Mouse (Mus musculus): Measurements from ENCODE around the gene Polr3a. TPM values are rescaled to one million over a fixed set of nuclear protein-coding genes. Genes with fewer than 3 reads are reported as not detected.
"Not testable (repeated sequence)": the region's sequence is repeated elsewhere in the genome, so short reads cannot be mapped to it uniquely, and the experiment has no call there.

Gene Polr3a
- polyA plus RNA-seq, 1 experiment from 2014 or later = 17.9 TPM

- no peak for DNase-seq (ENCODE audit: low spot score, missing footprints)
- H3K27me3 ChIP-seq (ENCODE audit: control insufficient read depth, insufficient read depth, low read length) = no peaks in the 10 kb centered on the region
- H3K9ac ChIP-seq (ENCODE audit: low read length) = no peak overlapping the region
- H3K27ac ChIP-seq (ENCODE audit: low read depth, low read length) = peak overlapping the region; percentile 20; the same call in 1 of the 2 replicates
- H3K36me3 ChIP-seq (ENCODE audit: control insufficient read depth, insufficient read depth, low read length) = peaks cover 22% of the 10 kb centered on the region
- no peak for ATAC-seq (ENCODE audit: low FRiP score)
- no peaks in the 10 kb centered on the region for H3K9me3 ChIP-seq (ENCODE audit: control insufficient read depth, low read length)
- H3K4me1 ChIP-seq (ENCODE audit: control insufficient read depth, insufficient read depth, low read length) = peaks cover 8% of the 10 kb centered on the region
- no peak overlapping the region for H3K4me3 ChIP-seq (ENCODE audit: low read depth, low read length)
- no peak overlapping the region for H3K4me2 ChIP-seq
- 35% methylated on average over 9 of the region's 9 CpGs for WGBS
Observed at GRCm38 (mm10) chr14:24499478-24499877, 12.6 kb upstream of the Polr3a start.

DNA sequence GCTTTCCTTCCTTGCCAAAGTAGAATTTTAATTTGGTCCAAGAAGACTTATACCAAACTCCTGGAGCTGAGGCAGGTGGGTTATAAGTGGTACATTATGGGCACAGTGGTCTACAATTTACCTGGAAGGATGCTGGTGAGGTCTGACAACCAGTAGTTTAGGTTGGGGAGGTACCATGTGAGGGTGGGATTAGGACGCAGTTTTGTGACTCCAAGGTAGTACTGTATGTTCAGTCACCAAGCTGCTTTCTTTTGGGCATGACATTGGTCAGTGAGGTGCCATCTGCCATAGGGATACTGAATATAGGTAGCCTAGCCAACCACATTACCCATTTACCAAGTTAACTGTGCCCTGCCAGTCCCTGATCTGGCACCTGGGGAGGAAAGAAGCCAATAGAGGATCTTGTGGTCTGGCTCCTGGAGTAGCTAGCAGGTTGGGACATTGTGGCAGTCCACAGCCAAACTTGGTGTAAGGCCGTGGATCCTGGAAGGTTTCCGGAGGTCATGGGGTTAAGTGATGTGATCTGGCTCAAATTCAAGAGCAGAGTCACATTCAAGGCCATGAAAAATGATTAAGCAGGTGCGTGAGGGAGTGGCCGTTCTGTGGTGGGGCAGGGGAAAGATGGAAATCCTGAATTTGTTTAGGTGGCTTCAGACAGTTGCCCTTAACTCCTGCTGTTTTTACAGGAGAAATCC lies 11.8 kb upstream of the Polr3a start:
- H3K9me3 ChIP-seq (ENCODE audit: control insufficient read depth, low read length) = no peaks in the 10 kb centered on the region
- no peak for DNase-seq (ENCODE audit: low spot score, missing footprints)
- H3K27me3 ChIP-seq (ENCODE audit: control insufficient read depth, insufficient read depth, low read length) = no peaks in the 10 kb centered on the region
- H3K4me2 ChIP-seq = no peak overlapping the region
- H3K4me3 ChIP-seq (ENCODE audit: low read depth, low read length) = no peak overlapping the region
- 82% methylated on average over 5 of the region's 5 CpGs for WGBS
- ATAC-seq (ENCODE audit: low FRiP score) = no peak
- H3K27ac ChIP-seq (ENCODE audit: low read depth, low read length) = peak overlapping the region; percentile 13; the same call in 1 of the 2 replicates
- peaks cover 29% of the 10 kb centered on the region for H3K36me3 ChIP-seq (ENCODE audit: control insufficient read depth, insufficient read depth, low read length)
- H3K4me1 ChIP-seq (ENCODE audit: control insufficient read depth, insufficient read depth, low read length) = peaks cover 11% of the 10 kb centered on the region
- H3K9ac ChIP-seq (ENCODE audit: low read length) = no peak overlapping the region

DNA sequence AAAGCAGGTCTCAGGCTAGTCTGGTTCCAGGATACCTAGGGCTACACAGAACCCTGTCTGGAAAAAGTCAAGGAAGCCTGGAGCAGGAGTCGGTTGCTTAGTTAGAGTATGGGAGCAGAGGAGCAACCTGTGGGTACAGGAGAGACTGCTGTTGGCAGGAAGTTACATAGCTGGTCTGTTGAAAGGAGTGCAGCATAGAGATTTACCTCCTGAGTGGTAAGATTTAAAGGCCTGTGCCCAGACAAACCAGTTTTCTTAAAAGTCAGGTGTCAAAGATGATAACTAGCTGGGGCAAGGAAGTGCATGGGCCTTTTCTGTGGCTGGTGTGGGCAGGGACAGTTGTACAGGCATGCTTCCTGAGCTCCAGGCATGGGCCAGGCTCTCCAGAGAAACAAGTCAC lies 10.6 kb upstream of the Polr3a start:
- peaks cover 34% of the 10 kb centered on the region for H3K36me3 ChIP-seq (ENCODE audit: control insufficient read depth, insufficient read depth, low read length)
- 96% methylated on average over 1 of the region's 1 CpGs for WGBS

GRCm38 (mm10) chr14:24496507-24496906 lies 9.6 kb upstream of the Polr3a start:
- DNase-seq (ENCODE audit: low spot score, missing footprints) = no peak
- H3K36me3 ChIP-seq (ENCODE audit: control insufficient read depth, insufficient read depth, low read length) = peaks cover 39% of the 10 kb centered on the region
- H3K27me3 ChIP-seq (ENCODE audit: control insufficient read depth, insufficient read depth, low read length) = no peaks in the 10 kb centered on the region
- H3K4me3 ChIP-seq (ENCODE audit: low read depth, low read length) = no peak overlapping the region
- H3K4me2 ChIP-seq = no peak overlapping the region
- H3K9ac ChIP-seq (ENCODE audit: low read length) = no peak overlapping the region
- 86% methylated on average over 1 of the region's 1 CpGs for WGBS
- H3K9me3 ChIP-seq (ENCODE audit: control insufficient read depth, low read length) = no peaks in the 10 kb centered on the region
- no peak for ATAC-seq (ENCODE audit: low FRiP score)
- no peak overlapping the region for H3K27ac ChIP-seq (ENCODE audit: low read depth, low read length)
- H3K4me1 ChIP-seq (ENCODE audit: control insufficient read depth, insufficient read depth, low read length) = peaks cover 20% of the 10 kb centered on the region

More for the DNA sequence above, 10.6 kb upstream of the Polr3a start:
- DNase-seq (ENCODE audit: low spot score, missing footprints) = peak; percentile 82
- Histone ChIP-seq H3K4me2 (no peak overlapping the region), H3K4me1 (ENCODE audit: control insufficient read depth, insufficient read depth, low read length) (peaks cover 18% of the 10 kb centered on the region), H3K27me3 (ENCODE audit: control insufficient read depth, insufficient read depth, low read length) (no peaks in the 10 kb centered on the region), H3K9me3 (ENCODE audit: control insufficient read depth, low read length) (no peaks in the 10 kb centered on the region), H3K27ac (ENCODE audit: low read depth, low read length) (no peak overlapping the region), H3K9ac (ENCODE audit: low read length) (no peak overlapping the region), H3K4me3 (ENCODE audit: low read depth, low read length) (no peak overlapping the region)
- no peak for ATAC-seq (ENCODE audit: low FRiP score)

DNA sequence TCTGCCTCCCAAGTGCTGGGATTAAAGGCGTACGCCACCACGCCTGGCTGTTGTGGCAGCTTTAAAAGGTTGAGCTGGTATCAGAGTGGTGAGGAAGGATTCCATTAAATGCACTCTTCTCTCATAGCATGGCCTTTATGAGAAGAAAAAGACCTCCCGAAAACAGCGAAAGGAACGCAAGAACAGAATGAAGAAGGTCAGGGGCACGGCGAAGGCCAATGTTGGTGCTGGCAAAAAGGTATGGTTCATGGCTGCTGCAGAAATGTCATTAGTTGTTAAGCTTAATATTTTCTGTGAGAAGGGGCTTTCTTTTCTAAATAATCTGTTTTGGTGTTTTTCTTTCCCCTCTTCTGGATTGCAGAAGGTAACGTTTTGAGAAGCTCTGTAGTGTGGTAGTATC lies 6.4 kb upstream of the Polr3a start:
- H3K4me2 ChIP-seq = peak overlapping the region; percentile 13; the same call in 1 of the 2 replicates
- H3K9ac ChIP-seq (ENCODE audit: low read length) = no peak overlapping the region
- no peaks in the 10 kb centered on the region for H3K27me3 ChIP-seq (ENCODE audit: control insufficient read depth, insufficient read depth, low read length)
- 85% methylated on average over 9 of the region's 9 CpGs for WGBS
- H3K9me3 ChIP-seq (ENCODE audit: control insufficient read depth, low read length) = no peaks in the 10 kb centered on the region
- peaks cover 16% of the 10 kb centered on the region for H3K4me1 ChIP-seq (ENCODE audit: control insufficient read depth, insufficient read depth, low read length)
- H3K4me3 ChIP-seq (ENCODE audit: low read depth, low read length) = no peak overlapping the region
- DNase-seq (ENCODE audit: low spot score, missing footprints) (no peak), ATAC-seq (ENCODE audit: low FRiP score) (no peak)
- H3K27ac ChIP-seq (ENCODE audit: low read depth, low read length) = no peak overlapping the region
- H3K36me3 ChIP-seq (ENCODE audit: control insufficient read depth, insufficient read depth, low read length) = peaks cover 39% of the 10 kb centered on the region

DNA sequence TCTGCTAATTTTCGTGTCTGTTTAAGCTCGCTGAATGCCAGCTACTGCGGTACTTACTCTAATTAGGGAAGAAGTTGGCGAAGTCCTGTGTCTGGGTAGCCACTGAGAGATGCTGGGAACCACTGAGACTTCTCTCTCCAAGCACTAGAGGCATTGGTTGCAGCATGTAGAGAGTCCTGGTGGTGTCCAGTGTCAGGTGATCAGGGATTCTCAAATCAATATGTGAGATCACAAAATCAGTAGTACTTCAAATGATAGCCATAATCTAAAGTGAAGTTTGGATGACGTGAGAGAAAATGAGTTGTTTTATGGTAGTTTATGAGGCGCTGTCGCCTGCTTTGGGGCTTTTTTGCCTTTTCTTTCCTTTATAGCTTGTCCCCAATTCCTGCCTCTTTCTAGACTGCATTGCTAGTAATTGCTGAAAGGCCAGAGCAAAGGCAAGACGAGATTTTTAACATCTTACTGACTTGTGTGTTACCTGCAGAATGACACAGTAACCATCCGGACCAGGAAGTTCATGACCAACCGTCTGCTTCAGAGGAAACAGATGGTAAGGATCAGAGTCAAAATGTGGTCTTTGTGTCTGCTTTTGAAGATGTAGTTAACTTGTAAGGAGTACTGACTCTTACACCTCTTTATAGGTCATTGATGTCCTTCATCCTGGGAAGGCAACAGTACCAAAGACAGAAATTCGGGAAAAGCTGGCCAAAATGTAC lies 4.6 kb upstream of the Polr3a start:
- no peaks in the 10 kb centered on the region for H3K27me3 ChIP-seq (ENCODE audit: control insufficient read depth, insufficient read depth, low read length)
- H3K9me3 ChIP-seq (ENCODE audit: control insufficient read depth, low read length) = no peaks in the 10 kb centered on the region
- ATAC-seq (ENCODE audit: low FRiP score) (no peak), DNase-seq (ENCODE audit: low spot score, missing footprints) (no peak)
- WGBS = 6% methylated on average over 11 of the region's 11 CpGs
- H3K4me1 ChIP-seq (ENCODE audit: control insufficient read depth, insufficient read depth, low read length) = peaks cover 16% of the 10 kb centered on the region
- H3K4me2 ChIP-seq = peak overlapping the region; percentile 96
- H3K27ac ChIP-seq (ENCODE audit: low read depth, low read length) = peak overlapping the region; percentile 46; the same call in 1 of the 2 replicates
- peak overlapping the region; percentile 99 for H3K9ac ChIP-seq (ENCODE audit: low read length)
- peaks cover 31% of the 10 kb centered on the region for H3K36me3 ChIP-seq (ENCODE audit: control insufficient read depth, insufficient read depth, low read length)
- peak overlapping the region; percentile 62 for H3K4me3 ChIP-seq (ENCODE audit: low read depth, low read length)

GRCm38 (mm10) chr14:24490468-24491265 lies 3.8 kb upstream of the Polr3a start:
- peaks cover 23% of the 10 kb centered on the region; the same call in 1 of the 2 replicates for H3K36me3 ChIP-seq (ENCODE audit: control insufficient read depth, insufficient read depth, low read length)
- peaks cover 21% of the 10 kb centered on the region for H3K4me1 ChIP-seq (ENCODE audit: control insufficient read depth, insufficient read depth, low read length)
- ATAC-seq (ENCODE audit: low FRiP score) = peak; percentile 92
- peak overlapping the region; percentile 46; the same call in 1 of the 2 replicates for H3K27ac ChIP-seq (ENCODE audit: low read depth, low read length)
- under 1% methylated on average over 64 of the region's 64 CpGs for WGBS
- DNase-seq (ENCODE audit: low spot score, missing footprints) = peak; percentile 100
- H3K9me3 ChIP-seq (ENCODE audit: control insufficient read depth, low read length) = no peaks in the 10 kb centered on the region
- H3K9ac ChIP-seq (ENCODE audit: low read length) = peak overlapping the region; percentile 99
- peak overlapping the region; percentile 96 for H3K4me2 ChIP-seq
- no peaks in the 10 kb centered on the region for H3K27me3 ChIP-seq (ENCODE audit: control insufficient read depth, insufficient read depth, low read length)
- peak overlapping the region; percentile 62 for H3K4me3 ChIP-seq (ENCODE audit: low read depth, low read length)

DNA sequence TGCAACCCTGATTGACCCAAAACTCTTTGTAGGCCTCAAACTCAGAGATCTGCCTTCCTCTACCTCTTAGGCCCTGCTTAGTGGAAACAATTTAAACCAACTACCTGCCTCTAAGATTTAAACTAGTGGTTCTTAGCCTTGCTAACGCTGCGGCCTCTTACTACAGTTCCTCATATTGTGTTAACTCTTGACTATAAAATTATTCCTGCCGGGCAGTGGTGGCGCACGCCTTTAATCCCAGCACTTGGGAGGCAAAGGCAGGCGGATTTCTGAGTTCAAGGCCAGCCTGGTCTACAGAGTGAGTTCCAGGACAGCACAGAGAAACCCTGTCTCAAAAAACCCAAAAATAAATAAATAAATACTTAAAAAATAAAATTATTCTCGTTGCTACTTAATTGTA lies 2.9 kb upstream of the Polr3a start:
- H3K27me3 ChIP-seq (ENCODE audit: control insufficient read depth, insufficient read depth, low read length); H3K4me2 ChIP-seq; DNase-seq (ENCODE audit: low spot score, missing footprints); H3K9me3 ChIP-seq (ENCODE audit: control insufficient read depth, low read length); H3K27ac ChIP-seq (ENCODE audit: low read depth, low read length); ATAC-seq (ENCODE audit: low FRiP score); H3K9ac ChIP-seq (ENCODE audit: low read length); H3K4me3 ChIP-seq (ENCODE audit: low read depth, low read length): not testable (repeated sequence)
- 91% methylated on average over 7 of the region's 7 CpGs for WGBS
- Histone ChIP-seq H3K4me1 (ENCODE audit: control insufficient read depth, insufficient read depth, low read length) (peaks cover 22% of the 10 kb centered on the region), H3K36me3 (ENCODE audit: control insufficient read depth, insufficient read depth, low read length) (peaks cover 20% of the 10 kb centered on the region; the same call in 1 of the 2 replicates)

All from midbrain, embryonic 11.5 days (tissue).